ENCODE assay signal across 8 mouse cellular contexts in the genomic region with DNA sequence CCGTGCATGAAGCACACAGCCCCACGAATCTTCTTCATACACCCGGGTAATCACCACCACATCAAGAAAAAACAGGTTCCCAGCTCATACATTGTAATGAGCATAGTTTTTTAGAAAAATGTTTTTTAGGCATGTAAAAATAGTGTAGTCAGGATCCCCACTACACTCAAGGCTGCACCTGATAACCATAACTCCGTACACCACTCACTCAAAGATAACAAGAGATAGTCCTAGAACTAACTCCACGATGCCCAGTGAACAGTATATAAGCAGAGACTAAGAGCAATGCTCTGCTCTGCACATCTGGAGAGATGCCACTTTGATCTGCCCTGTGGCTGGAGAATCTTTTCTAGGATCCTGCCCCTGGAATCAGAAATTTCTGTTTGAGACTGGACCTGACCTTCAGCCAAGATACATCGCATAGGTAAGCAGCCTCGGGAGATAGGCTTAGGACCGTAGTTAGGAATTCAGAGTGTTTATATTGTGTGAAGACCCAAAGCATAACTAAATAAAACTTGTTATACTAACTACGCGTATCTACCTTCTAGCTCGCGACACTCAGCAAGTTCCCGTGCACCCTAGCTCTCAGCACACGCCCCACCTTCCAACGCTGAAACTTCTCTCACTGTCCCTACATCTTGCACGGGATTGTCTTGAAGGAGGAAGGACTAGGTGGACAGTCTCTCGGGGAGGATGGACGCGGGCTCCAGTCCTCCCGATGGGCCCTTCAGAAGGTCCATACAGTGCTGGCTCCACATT. TPM values are rescaled to one million over a fixed set of nuclear protein-coding genes. Genes with fewer than 3 reads are reported as not detected.
DNase-seq lines count a peak whose midpoint lies in the region; ATAC-seq and TF ChIP-seq lines count a peak whose summit lies in the region.

No protein-coding gene starts in this region.

- 12% methylated on average over 20 of the region's 20 CpGs for WGBS in heart, embryonic 14.5 days
- 18% methylated on average over 20 of the region's 20 CpGs for WGBS in forebrain, embryonic 15.5 days
- 16% methylated on average over 20 of the region's 20 CpGs for WGBS in liver, adult 2 months
- 14% methylated on average over 20 of the region's 20 CpGs for WGBS in stomach, embryonic 15.5 days

- H3K4me3 ChIP-seq in heart, embryonic 14.5 days (ENCODE audit: control insufficient read depth in 1 of 2, insufficient read depth in 1 of 2, low read depth in 1 of 2, low read length in 2 of 2), result peak overlapping the region; percentile 67 to 96
- peak overlapping the region; percentile 89 for H3K4me3 ChIP-seq in G1E (ENCODE audit: low read depth, low read length)
- peak overlapping the region; percentile 62 for H3K4me3 ChIP-seq in forebrain, embryonic 15.5 days
- peak overlapping the region; percentile 77 for H3K4me3 ChIP-seq in liver, adult 2 months (ENCODE audit: insufficient read depth, low read depth, low read length)
- H3K4me3 ChIP-seq in stomach, embryonic 15.5 days (replicated peaks), result peak overlapping the region; percentile 97

- no peaks in the 10 kb centered on the region for H3K9me3 ChIP-seq in heart, embryonic 14.5 days (ENCODE audit: control insufficient read depth, low read length)
- H3K9me3 ChIP-seq in G1E (replicated peaks), result no peaks in the 10 kb centered on the region
- no peaks in the 10 kb centered on the region for H3K9me3 ChIP-seq in forebrain, embryonic 15.5 days
- no peaks in the 10 kb centered on the region for H3K9me3 ChIP-seq in stomach, embryonic 15.5 days

- no peak for ATAC-seq in heart, embryonic 14.5 days (ENCODE audit: insufficient number of reproducible peaks, insufficient read depth, low FRiP score, low read depth)
- peak; percentile 9; the same call in 1 of the 2 replicates for ATAC-seq in G1E (ENCODE audit: extremely low read depth, insufficient number of reproducible peaks, low FRiP score, poor library complexity, severe bottlenecking)
- ATAC-seq in forebrain, embryonic 15.5 days (replicated peaks), result no peak
- peak; percentile 3 for ATAC-seq in stomach, embryonic 15.5 days (ENCODE audit: insufficient read depth, low FRiP score, low read depth)

- peak overlapping the region; percentile 5 to 59; a peak in 3 of 4 replicates for H3K27ac ChIP-seq in heart, embryonic 14.5 days (replicated peaks in 1 of 2; ENCODE audit: control insufficient read depth in 1 of 2, insufficient read depth in 1 of 2, low read depth in 2 of 2, low read length in 2 of 2)
- peak overlapping the region; percentile 57 for H3K27ac ChIP-seq in forebrain, embryonic 15.5 days (replicated peaks)
- no peak overlapping the region for H3K27ac ChIP-seq in liver, adult 2 months (replicated peaks; ENCODE audit: insufficient read depth, low read depth, low read length)
- peak overlapping the region; percentile 79 for H3K27ac ChIP-seq in stomach, embryonic 15.5 days

- no peaks in the 10 kb centered on the region for H3K79me2 ChIP-seq in liver, adult 2 months (ENCODE audit: control insufficient read depth, insufficient read depth, low read length)

- H3K36me3 ChIP-seq in heart, embryonic 14.5 days (ENCODE audit: control insufficient read depth, insufficient read depth, low read length), result no peaks in the 10 kb centered on the region
- no peaks in the 10 kb centered on the region for H3K36me3 ChIP-seq in G1E (replicated peaks)
- H3K36me3 ChIP-seq in forebrain, embryonic 15.5 days, result no peaks in the 10 kb centered on the region
- H3K36me3 ChIP-seq in liver, adult 2 months (ENCODE audit: control insufficient read depth, insufficient read depth, low read length), result no peaks in the 10 kb centered on the region
- no peaks in the 10 kb centered on the region for H3K36me3 ChIP-seq in stomach, embryonic 15.5 days

- no peak for DNase-seq in heart, adult 11 months
- peak; percentile 19 for DNase-seq in G1E (ENCODE audit: low spot score)
- DNase-seq in liver, adult 2 months (ENCODE audit: extremely low read depth, low read depth, low spot score), result no peak
- no peak for DNase-seq in urinary bladder, postnatal 36 days (ENCODE audit: low spot score in 2 of 2)
- no peak for DNase-seq in cerebellum, adult 11 months

- peak overlapping the region; percentile 75 for H3K9ac ChIP-seq in heart, embryonic 14.5 days (ENCODE audit: low read length)
- peak overlapping the region; percentile 64 for H3K9ac ChIP-seq in forebrain, embryonic 15.5 days (replicated peaks)
- peak overlapping the region; percentile 65 for H3K9ac ChIP-seq in liver, adult 2 months (ENCODE audit: low read depth, low read length)
- peak overlapping the region; percentile 59 for H3K9ac ChIP-seq in stomach, embryonic 15.5 days

- TF ChIP-seq CTCF in G1E (IDR thresholded peaks at IDR 0.05; ENCODE audit: low read depth, low read length), result no peak
- no peak for TF ChIP-seq CTCF in liver, adult 2 months (IDR thresholded peaks at IDR 0.05; ENCODE audit: low read depth, low read length)

- peaks cover 0 to 13% of the 10 kb centered on the region in 2 experiments; a peak in 2 of 4 replicates for H3K4me1 ChIP-seq in heart, embryonic 14.5 days (ENCODE audit: control insufficient read depth in 2 of 2, insufficient read depth in 2 of 2, low read length in 2 of 2)
- peaks cover 43% of the 10 kb centered on the region for H3K4me1 ChIP-seq in G1E (ENCODE audit: insufficient read depth, low read depth, low read length)
- H3K4me1 ChIP-seq in forebrain, embryonic 15.5 days, result peaks cover 27% of the 10 kb centered on the region
- H3K4me1 ChIP-seq in liver, adult 2 months (ENCODE audit: control insufficient read depth, insufficient read depth, low read length), result 0 out of 2 replicates have a peak, but pooled peaks cover 3% of the 10 kb centered on the region
- H3K4me1 ChIP-seq in stomach, embryonic 15.5 days, result peaks cover 3% of the 10 kb centered on the region; the same call in 1 of the 2 replicates

- peak overlapping the region; percentile 94 for H3K4me2 ChIP-seq in heart, embryonic 14.5 days (ENCODE audit: low read length)
- H3K4me2 ChIP-seq in forebrain, embryonic 15.5 days (replicated peaks), result peak overlapping the region; percentile 81
- peak overlapping the region; percentile 82 for H3K4me2 ChIP-seq in stomach, embryonic 15.5 days

- no peaks in the 10 kb centered on the region for H3K27me3 ChIP-seq in heart, embryonic 14.5 days (ENCODE audit: control insufficient read depth, insufficient read depth, low read length)
- H3K27me3 ChIP-seq in G1E (ENCODE audit: insufficient read depth, low read length), result peaks cover 4% of the 10 kb centered on the region; the same call in 1 of the 2 replicates
- H3K27me3 ChIP-seq in forebrain, embryonic 15.5 days, result no peaks in the 10 kb centered on the region; the same call in 1 of the 2 replicates
- peaks cover 16% of the 10 kb centered on the region for H3K27me3 ChIP-seq in liver, adult 2 months (ENCODE audit: control insufficient read depth, insufficient read depth, low read length)
- H3K27me3 ChIP-seq in stomach, embryonic 15.5 days (replicated peaks), result no peaks in the 10 kb centered on the region

- no peak for TF ChIP-seq POLR2A in liver, adult 2 months (IDR thresholded peaks at IDR 0.05; ENCODE audit: extremely low read depth, insufficient read depth, low read length)

RNA-seq across cellular contexts. Expression of gene Far1, which starts 0.9 kb away (rescaled TPM):
- 54.9 and 55.3 TPM in 2 replicates for polyA plus RNA-seq in heart, embryonic 14.5 days (2014; fragmentation: Nextera tagmentation; extraction: Ambion mirVana)
- 176 and 210 TPM in 2 replicates for total RNA-seq in G1E (2014; fragmentation: Nextera tagmentation)
- 116 and 132 TPM in 2 replicates for total RNA-seq in G1E (2017)
- polyA plus RNA-seq in G1E (2012), result 3.6 and 7.3 TPM in 2 replicates
- 65.7 and 69.5 TPM in 2 replicates for polyA plus RNA-seq in forebrain, embryonic 15.5 days (2015; fragmentation: Nextera tagmentation; extraction: Ambion mirVana)
- 6.8 and 7.7 TPM in 2 replicates for total RNA-seq in liver, adult 2 months (2014; rRNA removed)
- 0.31 and 0.73 TPM in 2 replicates for polyA plus RNA-seq in liver, adult 2 months (2012; rRNA removed)
- 93.3 and 94.5 TPM in 2 replicates for polyA plus RNA-seq in stomach, embryonic 15.5 days (2015; fragmentation: Nextera tagmentation; extraction: Ambion mirVana)

Comparison
In these comparisons a context has a peak if more than half of its experiments do, and no peak if none do; other contexts are left out.
1. ATAC-seq: peak in G1E (single experiment) and stomach, embryonic 15.5 days (single experiment); none in heart, embryonic 14.5 days (single experiment) and forebrain, embryonic 15.5 days (single experiment).
2. Peak in every context shown above with its lines, with median percentiles within 50 percentile points of each other: H3K4me2 ChIP-seq, H3K4me3 ChIP-seq and H3K9ac ChIP-seq.